Mouse (Mus musculus) spleen, adult 18-20 months (tissue): ENCODE measurements around the gene Tas2r119.
"Not testable (repeated sequence)": the region's sequence is repeated elsewhere in the genome, so short reads cannot be mapped to it uniquely, and the experiment has no call there.

Experiments used
- DNase-seq, 2 experiments: peaks; one replicate each; pipeline ENCODE4 v3.0.0; 2022; ENCODE audit warnings: mixed read lengths in 2 of 2

The Tas2r119 gene

DNA sequence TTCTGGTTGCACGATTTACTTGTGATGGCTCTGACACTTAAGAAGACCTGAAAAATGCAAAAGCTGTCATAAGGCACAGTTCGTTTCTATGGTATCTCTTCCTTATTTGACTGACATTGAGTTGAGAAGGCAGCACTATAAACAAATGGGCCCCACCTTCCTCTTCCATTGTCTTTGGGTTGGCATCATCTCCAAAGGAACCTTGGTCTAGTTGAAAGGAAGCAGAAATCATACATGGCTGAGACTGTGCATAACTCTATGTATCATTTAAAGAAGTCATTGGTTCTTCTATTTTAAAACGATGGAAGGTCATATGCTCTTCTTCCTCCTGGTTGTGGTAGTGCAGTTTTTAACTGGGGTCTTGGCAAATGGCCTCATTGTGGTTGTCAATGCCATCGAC, at the start of gene Tas2r119:
TSS of gene Tas2r119 (plus strand) at position 301 of the 400 bp plus-strand sequence.
- no peak for DNase-seq

DNA sequence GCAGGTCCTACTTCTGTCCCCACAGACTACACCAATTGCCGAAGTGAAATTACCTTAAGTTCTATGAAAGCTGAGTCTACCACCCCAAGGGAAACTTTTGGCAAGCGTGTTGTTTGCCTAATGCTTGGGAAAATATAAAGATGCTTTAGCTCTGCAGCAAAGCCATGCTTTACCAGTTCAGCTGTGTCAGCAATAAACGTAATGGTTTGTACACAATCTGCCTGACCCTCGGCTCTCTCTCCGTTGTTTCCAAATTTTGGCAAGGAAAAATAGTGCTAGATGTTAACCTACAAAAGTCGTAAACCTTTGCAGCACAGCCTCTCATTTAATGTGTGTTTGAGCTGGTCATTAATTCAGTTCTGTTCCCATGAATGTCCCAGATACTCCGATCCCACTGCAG, 44.8 kb upstream of the Tas2r119 start:
- DNase-seq, result no peak

DNA sequence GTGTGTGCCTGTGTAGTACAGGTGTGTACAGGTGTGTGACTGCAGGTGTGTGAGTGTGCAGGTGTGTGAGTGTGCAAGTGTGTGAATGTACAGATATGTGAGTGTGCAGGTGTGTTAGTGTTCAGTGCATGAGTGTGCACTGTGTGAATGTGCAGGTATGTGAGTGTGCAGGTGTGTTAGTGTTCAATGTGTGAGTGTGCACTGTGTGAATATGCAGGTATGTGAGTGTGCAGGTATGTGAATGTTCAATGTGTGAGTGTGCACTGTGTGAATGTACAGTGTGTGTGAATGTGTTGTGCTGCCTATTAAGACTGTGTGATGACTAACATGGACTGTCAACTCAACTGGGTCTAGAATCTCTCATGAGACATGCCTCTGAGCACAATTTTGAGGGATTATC, 35.4 kb upstream of the Tas2r119 start:
- DNase-seq, result no peak

DNA sequence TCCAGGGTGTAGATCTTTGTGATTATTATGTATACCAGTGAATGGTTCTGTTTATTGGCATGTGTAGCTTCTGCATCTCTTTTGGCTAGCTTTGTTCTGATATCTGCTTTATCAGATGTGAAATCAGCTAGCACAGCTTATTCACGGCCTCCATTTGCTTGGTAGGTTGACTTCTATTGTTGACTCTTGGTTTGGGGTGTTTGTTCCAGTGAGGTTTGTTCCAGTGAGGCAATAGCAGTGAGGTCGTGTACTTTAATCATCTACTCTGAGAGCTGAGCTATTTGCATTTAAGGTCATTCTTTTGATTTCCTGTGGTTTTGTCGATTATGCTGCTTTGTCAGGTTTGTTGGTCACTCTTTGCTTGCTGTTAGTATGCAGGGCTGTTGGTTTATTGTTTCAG, 32.8 kb upstream of the Tas2r119 start:
- DNase-seq, result no peak

DNA sequence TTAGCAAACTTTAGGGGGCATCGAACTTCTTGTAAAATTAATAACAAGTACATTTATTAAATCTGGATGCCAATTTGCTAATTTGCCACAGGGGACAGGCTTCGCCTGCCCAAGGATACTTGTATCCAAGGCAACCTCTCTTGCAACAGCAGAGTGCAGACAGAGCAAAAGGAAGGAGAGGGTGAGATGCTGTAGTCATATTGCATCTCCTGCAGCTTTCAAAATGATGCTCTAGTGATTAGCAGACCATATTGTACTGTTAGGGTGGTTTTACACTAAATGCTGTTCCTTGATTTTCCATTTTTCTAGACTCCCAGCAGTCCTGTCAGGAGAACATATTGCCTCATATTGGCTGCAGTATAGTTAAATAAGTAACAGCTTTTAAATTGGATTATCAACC, 23.7 kb upstream of the Tas2r119 start:
- DNase-seq, result no peak

DNA sequence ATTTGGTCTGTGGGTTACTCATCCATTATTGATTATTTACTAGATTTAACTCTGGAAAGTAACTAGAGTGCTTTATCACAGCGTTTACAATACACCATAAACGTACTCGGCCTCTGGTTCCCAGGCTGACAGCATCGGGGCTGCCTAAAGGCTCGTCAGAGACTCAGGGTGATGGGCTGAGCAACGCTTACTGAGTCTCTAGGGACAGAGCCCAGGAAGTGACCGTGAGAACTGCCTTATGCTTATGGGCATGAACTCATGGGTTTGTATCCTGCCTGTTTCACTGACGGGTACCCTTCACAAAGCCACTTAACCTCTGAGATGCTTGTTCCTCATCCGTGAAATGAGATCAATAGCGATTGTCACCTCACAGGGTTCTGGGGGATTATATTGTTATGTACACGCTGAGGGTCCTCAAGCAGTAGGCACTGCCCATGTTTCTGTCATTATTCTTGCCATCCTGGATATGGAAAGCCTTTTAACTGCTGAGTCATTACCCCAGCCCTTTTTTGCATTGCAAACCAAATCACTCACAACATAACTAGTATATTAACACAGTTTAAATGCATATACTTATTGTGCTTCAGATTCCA, 23.1 kb upstream of the Tas2r119 start:
- peak in 1 of 2 experiments; percentile 7 for DNase-seq

DNA sequence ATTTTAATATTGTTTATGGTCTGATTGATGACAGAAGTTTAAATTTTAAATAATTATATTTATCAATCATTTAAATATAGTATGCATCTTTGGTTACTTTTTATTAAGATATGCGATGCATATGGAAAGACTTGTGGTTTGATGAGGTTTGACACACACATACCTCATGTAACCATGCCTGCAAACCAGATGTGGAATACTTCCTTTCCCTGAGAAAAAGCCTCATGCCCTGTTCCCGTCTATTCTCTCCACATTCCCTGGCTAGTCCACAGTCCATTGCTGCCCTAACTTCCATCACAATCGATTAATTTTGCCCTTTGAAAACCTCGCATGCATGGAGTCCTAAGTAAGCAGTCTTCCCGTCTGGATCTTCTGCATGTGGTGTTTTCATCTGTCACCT, 21.0 kb upstream of the Tas2r119 start:
- no peak for DNase-seq

DNA sequence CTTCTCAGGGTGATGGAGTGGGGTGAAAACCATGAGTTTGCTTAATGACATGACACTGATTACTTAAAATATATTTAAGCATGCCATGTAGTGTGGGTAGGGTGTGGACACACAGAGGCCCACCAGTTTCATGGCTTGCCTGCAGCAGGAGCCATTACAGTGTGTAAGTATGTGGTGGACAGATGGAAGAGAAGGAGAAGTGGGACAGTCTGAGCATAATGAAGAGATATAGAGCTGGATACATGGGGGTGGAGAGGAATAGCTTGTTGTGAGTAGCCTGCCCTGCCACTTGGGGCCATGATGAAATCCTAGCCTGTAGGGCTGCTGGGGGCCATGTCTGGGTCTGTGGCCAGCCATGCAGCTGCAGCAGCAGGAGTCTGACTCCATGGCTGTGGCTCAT, 16.8 kb upstream of the Tas2r119 start:
- DNase-seq, result no peak

DNA sequence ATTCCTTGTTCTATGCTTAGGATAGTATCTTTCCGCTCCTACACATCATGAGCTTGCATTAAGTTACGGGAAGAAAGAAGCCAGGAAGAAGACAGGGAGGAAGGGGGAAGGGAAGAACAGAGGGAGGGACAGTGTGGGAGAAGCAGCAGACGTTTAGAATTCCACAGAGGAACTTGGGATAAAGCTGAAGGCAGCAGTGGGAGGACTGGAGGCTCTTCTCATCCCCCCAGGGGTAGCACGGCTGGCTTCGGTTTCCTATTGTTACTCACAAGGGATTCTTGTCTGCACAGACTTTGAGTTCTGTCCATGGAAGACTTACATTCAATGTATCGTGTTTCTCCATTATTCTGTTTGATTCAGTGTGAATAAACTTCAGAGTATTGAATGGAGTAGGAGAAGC, 5.3 kb upstream of the Tas2r119 start:
- DNase-seq, result no peak

DNA sequence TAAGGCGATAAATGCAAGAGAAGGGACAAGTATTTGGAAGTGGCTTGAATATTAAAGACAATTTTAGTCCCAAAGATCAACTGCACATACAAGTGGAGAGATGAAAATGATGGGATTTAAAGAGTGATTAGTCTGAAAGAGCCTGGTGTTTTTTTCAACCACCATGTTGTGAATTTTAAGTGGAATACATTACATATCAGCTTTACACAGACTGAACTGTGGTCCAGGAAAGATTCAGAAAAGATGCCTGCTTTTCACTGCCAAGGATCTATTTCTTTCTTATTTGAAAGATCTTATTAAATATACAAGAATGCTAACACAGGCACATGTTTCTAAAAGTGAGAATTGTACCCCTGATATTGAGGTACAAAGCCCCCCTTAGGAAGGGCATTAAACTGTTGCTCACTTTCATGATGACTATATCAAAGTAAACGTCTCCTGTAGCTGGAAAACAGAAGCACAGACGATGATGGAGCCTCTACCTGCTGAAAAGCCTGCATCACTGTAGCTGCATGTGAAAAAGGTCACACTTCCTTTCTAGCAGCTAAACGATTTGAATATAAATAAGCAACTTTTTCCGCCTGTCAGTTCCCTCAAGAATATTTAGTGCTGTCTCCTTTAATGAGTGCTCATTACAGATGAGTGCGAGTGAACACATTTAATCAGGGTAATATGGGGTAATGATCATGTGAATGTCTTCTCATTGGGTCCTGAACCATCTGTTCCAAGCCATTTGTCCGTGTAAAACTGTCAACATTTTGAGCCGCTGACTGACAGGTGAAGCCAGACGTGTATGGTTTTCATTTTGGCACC, 4.7 kb upstream of the Tas2r119 start:
- no peak for DNase-seq

DNA sequence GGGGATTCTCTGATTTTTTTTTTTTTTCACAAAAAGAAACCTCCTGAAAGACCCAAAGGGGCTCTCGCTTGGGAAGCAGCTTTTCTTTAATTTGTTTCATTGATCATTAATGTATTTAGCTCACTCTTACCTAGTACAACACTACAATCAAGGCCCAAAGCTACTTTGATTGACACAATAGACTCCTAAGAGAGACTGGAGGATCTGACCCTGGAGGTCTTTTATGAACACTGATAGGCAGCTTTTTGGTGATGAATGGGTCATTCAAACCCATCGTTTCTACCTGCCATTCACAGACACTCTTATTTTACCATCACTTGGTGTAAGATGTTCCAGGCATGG, 4.1 kb upstream of the Tas2r119 start:
- no peak for DNase-seq

DNA sequence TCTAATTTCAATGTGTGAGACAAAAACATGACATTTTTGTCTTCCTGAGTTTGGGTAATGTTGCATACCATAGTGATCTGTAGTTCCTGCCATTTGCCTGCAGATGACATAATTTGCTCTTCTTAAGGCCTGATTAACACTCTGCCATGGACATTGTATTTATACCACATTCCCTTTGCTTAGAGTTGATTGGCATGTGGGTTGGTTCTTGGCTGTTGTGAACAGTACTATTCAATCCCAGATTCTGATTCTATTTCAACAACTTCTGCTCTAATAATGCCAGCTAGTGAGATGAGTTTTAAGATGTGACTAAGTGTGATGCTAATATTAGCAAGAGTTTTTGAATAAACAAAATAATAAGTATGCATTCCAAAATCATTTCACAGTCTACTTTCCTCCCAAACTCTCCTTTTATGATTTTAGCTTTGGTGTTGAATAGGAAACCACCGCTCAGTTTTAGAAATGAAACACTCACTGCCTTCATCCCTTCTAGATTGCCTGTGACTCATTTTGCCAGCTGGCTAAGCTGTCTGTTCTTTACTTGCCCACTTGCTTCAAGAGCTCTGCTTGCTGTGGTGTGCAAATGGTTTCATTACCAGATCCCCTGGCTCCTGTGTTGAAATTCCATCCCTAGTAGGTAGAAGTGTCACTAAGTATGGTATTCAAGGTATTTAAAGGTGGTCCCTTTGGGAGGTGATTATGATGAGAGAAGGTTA, 3.1 kb downstream of the Tas2r119 start:
- no peak for DNase-seq

DNA sequence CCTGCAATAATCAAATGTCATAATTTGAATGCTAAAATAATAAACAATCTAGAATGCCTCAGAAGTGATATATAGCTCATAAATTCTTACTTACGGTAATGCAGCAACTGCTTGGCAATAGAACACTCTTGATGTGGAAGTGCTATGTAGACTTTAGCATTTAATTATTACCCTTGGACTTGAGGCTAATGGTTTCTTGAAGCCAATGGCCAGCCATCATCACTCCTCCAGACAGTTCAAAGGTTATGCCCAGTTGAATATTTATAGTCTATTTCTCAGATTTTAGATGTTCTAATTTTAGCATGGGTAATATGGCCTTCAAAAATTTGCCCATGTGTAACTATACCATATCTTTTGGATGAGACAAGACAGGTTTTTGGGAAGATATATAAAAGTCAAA, 4.9 kb downstream of the Tas2r119 start:
- no peak for DNase-seq

DNA sequence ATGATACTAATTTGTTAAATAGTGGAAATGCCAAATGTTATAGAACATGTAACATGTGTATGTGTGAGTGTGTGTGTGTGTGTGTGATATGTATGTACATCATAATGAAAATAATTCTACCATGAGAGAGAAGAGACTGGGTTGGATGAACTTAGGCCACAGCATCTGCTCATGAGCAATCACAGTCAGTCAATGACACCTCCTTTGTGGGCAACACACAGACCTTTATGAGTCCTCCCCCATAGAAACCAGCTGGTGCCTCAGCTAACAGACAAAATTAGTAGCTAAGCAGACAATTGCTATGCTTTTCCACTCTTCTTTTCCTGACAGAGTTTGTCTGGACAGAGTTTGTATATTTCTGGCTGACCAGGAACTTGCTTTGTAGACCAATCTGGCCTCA, 7.9 kb downstream of the Tas2r119 start:
- DNase-seq, result no peak

DNA sequence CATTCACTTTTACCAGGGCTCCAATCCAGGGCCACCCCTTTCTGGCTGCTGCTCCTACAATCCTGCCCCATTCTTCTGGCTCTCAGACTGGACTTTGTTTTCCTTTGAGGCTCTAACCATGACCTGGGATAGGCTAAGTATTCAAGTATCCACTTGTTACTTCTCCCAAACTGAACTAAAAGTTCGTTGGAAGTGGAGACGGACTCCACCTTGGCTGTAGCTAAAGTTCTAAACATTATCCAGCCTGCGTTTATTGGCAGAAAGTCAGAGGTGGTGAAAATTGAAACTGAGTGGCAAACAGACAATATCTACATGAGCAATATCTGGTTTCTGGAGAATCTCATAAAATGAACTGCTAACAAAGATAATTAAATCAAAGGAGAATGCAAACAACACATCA, 12.8 kb downstream of the Tas2r119 start:
- DNase-seq, result no peak

DNA sequence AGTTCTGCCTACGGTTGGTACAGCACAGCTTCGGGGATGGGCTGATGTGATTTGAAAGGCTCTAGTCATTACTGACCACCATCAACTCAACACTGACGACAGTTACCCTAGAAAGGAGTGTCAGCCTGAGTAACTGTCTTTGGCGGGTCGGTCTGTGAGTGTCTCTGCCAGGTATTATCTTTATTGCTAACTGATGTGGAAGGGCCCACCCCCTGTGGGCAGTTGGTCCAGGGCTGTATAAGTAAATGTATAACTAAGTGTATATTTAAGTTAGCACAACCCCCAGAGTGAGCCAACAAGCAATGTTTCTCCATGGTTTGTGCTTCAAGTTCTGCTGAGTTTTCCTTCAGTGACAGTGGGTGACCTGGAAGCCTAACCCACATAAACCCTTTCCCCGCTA, 13.3 kb downstream of the Tas2r119 start:
- DNase-seq, result no peak

DNA sequence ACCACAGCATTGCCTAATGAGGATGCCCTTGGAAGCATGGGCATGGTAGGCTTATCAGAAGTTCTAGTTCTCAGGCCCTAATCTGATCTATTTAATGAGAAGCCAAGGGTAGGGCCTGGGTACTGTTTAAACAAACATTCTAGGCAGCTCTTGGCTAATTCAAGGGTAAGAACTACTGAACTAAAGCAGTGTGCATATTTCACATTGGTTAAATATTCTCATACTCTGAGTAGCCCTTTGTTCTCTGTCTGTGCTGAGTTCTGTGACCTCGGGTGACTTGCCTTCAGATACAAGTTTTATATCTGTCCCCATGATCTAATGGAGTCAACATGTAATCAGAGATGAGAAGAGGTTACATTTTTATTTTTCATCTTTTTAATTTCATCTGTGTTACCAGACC, 15.9 kb downstream of the Tas2r119 start:
- no peak for DNase-seq

DNA sequence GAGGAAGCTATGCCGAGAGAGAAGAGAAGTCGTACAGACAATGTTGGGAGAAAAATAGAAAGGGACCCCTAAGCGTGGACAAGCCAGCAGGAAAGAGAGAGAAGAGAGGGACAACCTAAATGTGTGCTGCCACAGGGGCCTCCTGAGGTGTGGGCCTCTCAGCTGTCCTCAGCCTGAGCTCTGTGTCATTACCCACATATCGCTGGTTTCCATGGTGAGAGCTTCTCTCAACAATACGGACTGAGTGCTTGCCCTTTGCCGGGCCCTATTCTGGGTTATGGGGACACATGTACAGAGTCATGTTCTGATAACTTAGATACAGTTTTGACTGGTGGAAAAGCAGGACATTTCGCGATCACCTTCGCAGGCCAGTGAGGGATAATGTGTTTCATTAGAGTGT, 21.0 kb downstream of the Tas2r119 start:
- no peak for DNase-seq

DNA sequence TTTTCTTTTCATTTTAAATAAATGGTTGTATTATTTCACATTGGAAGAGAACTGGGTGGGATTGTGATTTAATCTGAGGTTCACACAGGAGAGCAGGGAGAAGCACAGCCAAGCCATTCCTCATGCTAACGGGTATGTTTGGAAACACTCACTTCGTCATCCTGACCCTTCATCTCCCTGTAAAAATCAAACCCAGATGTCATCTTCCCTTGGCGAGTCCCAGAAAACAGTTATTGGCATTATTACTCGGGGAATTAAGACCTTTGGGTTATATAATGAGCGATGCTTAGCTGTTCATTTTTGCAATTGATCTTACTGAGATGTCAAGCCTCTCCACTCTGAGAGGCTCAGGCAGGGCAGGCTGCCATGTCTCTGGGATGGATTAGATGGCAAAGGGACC, 21.5 kb downstream of the Tas2r119 start:
- no peak for DNase-seq

DNA sequence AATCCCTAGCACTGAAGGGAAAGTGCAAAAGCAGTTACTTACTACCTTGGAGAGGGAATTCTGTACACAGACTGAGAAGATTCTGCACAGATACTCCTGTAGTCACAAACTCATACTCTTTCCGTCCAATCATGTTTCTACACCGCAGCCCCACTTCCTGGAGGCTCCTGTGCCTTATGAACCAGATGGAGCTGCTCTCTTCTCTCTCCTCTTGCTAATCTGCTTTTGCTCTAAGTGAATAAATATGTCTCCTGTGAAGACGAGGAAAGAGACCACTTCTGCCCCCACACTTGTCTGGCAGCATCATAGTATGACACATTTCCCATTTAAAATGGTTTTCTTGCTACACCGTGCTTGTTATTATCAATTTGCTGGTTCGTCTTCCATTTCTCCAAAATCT, 26.2 kb downstream of the Tas2r119 start:
- DNase-seq, result no peak

DNA sequence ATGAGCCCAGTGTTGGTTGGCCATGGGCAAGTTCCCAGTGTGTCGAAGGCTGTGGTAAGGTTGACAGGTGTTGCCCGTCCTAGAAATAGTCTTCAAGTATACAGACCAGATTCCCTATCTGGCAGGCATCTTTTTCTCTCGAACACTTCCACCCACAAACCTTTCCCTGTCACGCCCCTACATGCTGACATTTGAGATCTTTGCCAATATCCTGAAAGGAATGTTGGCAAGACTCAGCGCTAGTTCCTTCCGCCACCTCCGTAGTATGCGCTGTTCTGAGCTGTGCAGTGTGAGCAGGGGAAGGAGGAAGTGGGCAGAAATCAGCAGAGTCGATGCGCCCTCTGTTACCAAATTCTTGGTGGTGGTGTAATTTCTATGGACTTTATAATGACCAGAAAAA, 27.8 kb downstream of the Tas2r119 start:
- no peak for DNase-seq

DNA sequence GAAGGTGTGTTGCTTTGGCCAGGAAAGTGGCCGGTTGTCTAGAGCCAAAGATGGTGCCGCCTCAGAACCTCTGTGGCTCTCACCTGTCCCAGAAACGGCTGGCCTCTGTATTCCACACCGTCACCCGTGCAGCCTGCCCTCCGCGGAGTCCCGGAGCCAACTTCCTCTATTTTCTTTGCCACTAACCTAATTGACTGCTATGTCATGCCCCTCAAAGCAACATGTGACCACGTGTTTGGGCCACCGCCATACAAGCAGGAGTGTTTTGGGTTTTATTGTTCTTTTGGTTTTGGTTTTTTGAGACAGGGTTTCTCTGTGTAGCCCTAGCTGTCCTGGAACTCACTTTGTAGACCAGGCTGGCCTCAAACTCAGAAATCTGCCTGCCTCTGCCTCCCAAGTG, 37.6 kb downstream of the Tas2r119 start:
- not testable (repeated sequence) for DNase-seq

DNA sequence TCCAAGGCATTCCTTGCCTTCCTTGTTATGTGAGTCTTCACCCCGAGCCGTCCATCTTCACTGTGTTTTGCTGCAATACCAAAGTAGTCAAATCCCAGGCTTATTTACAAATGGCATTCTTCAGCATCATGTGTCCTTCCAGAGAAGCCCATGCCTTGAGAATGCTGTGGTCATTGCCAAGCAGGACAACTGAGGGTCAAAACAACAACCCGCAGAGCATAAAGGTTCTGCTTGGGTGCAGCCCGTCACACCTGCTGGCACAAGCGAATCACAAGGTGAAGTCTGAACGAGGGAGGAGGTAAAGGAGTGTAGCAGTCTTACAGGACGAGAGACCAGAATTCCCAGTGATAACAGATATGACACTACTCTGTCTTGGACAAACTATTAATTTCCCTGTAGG, 45.9 kb downstream of the Tas2r119 start:
- DNase-seq, result no peak

DNA sequence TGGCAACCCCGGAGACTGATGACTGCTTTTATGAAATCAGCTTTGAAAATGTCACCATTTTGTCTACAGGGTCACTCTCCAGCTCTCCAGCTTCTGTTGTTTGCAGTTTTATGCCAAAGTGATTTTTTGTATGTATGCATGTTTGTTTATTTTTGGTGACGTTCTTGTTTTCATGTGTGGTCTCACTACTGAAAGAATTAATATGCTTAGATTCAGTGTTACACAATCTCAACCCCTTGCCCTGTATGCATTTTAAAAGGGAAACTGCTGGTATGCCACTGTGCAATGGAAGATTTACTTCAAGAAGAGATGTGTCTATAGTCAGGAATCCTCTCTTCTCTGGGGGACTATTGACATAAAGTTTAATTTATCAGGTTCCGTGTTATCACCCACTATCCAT, 48.3 kb downstream of the Tas2r119 start:
- DNase-seq, result no peak
